Mouse (Mus musculus): ENCODE data around the gene Sh2b1.

Sh2b1 gene

DNA sequence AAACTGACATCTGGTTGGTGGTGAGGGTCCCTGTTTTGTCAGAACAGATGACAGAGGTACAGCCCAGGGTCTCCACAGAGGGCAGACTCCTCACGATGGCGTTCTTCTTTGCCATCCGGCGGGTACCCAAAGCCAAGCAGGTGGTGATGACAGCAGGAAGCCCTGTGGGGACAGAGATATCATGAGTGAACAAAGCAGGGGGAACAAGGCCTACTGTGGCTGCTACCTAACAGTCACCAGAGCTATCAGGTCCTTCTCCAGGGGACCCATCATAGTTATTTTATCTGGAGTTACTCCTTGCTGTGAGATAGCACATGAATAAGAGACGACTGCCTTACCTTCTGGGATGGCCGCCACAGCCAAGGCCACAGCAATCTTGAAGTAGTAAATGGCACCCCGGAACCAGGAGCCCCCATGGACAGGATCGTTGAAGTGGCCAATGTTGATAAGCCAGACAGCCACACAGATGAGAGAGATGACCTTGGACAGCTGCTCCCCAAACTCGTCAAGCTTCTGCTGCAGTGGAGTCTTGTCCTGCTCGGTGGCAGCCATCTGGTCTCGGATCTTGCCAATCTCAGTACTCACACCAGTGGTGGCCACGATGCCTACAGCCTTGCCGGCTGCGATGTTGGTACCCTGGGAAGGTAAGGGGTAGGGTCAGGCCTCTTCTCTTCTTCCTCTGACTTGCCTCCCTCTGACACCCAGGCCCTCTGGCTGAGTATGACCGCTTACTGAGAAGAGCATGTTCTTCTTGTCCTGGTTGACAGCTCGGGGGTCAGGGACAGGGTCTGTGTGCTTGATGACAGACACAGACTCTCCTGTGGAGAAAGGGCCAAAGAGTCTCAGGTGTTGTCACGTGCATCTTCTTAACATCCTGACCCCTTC, 18.6 kb downstream of the Sh2b1 start:
- DNase-seq (ENCODE audit: low spot score) = no peak

DNA sequence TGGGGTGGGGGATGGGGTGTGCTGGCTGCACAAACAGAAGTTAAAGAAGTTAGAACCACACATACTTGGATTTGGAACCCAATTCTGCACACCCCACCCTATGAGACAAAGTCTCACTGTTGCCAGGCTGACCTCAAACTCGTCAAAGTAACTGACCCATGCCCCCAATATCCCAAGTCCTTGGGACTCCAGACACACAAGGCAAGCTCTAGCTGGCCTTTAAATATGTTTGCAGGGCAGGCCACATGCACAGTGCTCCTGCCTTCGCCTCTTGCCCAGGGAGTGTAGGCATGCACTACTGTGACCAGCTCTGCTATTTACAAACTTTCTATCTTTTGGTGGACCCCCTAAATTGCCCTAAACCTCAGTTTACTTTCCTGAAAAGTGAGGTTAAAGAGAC, 20.0 kb downstream of the Sh2b1 start:
- no peak for DNase-seq (ENCODE audit: low spot score)

DNA sequence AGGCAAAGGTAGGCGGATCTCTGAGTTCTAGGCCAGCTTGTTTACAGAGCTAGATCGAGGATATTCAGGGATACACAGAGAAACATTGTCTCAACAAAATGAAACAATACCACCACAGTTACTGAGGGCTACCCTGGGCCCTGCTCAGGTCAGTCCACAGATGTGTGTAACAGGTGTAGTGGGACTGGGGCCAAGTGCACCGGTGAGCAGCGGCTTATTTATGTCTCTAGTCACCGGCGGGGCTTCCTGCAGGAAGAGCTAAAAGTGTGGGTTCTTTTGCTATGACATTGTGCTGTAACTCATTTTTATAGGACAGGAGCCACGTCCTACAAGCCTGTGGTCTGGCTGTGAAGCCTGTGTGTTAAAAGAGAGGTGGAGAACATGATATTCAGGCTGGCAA, 21.4 kb downstream of the Sh2b1 start:
- DNase-seq (ENCODE audit: low spot score) = no peak

DNA sequence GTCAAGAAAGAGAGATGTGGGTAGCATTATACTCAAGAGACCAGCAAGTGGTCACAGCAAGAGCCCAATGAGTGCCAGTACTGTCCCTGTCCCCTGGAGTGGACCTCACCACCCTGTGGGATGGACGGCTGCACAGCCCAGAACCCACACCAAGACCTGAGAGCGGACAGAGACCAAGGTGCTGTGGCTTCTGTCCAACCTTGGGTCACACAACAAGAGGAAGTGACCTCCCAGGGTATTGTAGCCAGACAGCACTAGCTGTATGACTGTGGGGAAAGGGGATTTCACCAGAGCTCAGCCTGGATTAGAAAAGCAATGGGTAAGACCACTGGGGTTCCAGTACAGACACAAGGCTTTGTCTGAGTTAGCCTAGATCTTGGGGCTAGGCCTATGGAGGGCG, 23.0 kb downstream of the Sh2b1 start:
- no peak for DNase-seq (ENCODE audit: low spot score)

DNA sequence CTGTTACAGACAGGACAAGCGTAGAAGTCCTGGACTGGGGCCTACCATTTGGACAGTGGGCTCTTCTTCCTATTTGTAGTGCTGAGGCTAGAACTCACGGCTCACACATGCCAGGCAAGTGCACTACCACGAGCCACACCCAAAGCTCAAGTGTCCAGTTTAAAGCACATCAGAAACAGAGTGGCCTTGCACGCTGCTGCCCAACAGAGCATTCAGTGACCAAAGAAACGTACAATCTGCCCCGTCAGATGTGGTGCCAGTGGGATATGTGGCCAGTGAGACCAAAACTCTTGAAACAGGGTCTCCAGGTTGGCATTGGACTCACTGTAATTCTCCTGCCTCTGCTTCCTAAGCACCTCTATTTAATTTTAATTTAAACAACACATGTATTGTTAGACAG, 24.6 kb downstream of the Sh2b1 start:
- DNase-seq (ENCODE audit: low spot score) = no peak

DNA sequence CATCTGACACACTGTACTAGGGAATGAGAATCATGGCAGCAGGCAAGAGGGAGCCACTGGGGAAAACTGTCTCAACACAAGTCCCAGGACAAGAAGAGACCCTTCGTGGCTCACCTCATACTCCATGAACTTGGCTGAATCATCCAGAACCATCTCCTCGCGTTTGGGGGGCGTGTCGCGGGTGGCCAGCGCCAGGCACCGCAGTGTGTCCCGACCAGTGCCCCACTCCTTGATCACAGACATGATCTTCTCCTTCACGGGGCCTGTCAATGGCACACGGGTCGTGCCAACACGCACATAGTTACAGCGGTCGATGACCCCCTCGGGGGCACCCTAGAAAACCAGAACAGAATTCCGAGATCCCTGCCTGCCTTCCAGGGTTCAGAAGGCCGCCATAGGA, 25.2 kb downstream of the Sh2b1 start:
- DNase-seq (ENCODE audit: low spot score) = no peak

DNA sequence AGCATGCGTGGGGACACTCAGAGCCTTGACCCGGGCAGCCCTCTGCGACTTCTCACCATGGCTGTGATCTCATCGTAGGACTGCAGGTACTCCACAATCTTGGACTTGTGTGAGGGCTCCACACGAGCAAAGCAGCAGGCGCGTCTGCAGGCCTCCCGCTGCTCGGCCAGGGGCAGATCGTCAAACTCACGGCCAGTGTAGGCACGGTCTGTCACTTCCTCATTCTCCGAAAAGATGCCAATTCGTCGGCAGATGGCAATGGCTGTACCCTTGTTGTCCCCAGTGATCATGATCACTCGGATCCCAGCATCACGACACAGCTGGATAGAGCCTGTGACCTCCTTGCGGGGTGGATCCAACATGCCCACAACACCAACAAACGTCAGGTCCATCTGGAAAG, 26.7 kb downstream of the Sh2b1 start:
- no peak for DNase-seq (ENCODE audit: low spot score)

DNA sequence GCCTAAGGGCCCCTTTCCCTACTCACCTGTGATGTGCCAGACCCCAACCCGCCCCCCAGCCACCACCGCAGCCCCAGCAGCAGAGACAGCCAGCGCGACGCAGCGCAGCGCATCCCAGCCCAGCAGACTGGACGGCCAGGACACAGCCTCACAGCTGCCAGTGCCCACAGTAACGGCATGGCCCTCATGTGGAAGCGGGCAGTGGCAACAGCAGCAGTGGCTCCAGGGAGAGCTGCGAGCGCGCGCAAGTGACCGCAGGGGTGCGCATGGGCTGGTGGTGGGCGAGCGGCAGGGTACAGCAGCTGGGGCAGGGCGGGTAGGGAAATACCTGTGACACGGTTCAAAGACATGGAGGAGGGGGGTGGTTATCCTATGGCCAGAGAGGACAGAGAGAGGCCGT, 29.0 kb downstream of the Sh2b1 start:
- no peak for DNase-seq (ENCODE audit: low spot score)

DNA sequence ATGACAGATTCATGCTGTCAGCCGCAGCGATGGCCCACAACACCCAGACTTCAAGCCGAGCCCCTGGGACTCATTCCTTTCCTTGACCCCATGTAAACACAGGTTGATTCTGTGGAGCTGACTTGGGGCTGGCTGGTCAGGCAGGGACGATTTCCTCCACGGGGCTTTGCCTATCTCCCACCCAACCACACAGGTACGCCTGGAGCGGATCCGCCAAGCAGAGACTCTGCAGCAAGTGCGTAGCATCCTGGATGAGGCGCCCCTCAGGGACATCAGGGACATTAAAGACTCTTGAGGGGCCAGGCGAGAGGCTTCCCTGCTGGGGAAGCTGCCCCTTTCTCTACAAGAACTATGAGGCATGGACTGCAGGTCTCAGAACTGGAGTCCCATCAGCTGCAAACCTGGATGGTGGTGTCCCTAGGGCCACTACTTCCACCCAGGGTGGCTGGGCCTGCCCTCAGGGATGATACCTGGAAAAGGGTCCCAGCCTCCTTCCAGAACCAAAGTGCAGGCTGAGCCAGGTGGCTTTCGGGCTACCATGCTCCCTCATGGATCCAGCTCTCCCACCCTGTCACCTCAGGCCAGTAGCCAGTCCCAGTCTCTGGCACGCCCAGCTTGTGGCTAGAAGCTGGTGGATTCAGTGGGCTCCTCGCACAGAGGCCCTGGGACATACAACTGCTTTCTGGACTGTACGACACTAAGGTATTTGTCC, 30.0 kb downstream of the Sh2b1 start:
- DNase-seq (ENCODE audit: low spot score) = no peak

DNA sequence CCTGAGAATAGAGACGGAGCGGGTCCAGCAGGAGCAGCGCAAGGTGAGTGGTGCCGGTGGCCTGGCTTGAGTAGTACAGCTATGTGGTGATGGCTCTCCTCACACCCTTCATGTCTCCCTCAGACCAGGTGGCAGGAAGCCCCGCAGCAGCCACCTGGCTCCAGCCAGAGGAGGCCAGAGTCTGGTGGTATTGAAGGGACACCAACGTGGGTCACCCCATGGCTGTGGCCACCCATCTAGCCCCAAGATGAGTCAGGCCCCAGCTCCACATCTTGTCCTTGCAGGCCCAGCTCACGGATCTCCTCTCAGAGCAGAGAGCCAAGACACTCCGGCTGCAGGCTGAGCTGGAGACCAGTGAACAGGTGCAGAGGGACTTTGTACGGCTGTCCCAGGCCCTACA, 30.7 kb downstream of the Sh2b1 start:
- no peak for DNase-seq (ENCODE audit: low spot score)

DNA sequence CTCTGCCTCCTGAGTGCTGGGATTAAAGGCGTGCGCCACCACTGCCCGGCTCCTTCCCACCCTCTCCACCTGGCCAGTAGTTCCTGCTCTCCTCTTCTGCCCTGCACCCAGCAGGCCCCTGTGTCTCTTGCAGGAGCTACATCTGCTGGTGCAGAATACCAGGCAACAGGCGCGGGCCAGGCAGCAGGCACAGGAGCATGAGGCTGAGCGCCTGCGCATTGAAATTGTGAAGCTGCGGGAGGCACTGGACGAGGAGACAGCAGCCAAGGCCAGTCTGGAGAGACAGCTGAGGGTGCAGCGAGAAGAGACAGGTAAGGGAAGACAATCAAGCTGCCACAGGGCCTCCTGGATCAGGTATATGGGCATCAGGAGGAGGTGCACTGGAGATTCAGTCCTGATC, 31.2 kb downstream of the Sh2b1 start:
- DNase-seq (ENCODE audit: low spot score) = no peak

DNA sequence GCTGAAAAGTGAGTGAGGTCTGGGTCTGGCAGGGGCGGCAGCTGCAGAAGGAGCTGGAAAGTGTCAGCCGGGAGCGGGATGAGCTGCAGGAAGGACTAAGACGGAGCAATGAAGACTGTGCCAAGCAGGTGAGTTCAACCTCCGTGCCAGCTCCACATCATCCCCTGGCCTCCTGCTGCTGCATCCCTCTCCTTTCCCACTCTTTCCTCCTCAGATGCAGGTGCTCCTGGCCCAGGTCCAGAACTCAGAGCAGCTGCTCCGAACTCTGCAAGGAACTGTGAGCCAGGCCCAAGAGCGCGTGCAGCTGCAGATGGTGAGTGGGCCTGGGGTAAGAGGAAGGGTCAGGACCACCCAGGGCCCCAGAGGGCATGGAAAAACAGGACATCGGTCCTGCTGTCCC, 35.1 kb downstream of the Sh2b1 start:
- no peak for DNase-seq (ENCODE audit: low spot score)

DNA sequence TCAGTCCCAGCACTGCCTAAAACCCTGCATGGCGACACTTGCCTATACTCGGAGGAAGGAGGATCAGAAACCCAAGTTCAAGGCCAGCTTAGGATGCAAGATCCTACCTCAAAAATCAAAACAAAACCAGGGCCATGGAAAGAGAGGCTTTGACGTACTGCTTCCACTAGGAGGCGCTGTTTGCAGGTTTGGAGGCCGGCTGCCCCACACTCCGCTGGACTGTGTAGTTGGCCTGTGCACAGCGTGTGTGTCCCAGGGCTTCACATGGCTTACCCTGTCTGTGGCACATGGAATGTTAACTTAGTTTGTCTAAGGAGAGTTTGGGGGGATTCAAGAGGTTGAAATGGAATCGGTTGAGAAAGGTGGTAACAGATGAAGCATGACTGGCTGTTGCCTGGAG, 38.4 kb downstream of the Sh2b1 start:
- peak; percentile 66 for DNase-seq (ENCODE audit: low spot score)

DNA sequence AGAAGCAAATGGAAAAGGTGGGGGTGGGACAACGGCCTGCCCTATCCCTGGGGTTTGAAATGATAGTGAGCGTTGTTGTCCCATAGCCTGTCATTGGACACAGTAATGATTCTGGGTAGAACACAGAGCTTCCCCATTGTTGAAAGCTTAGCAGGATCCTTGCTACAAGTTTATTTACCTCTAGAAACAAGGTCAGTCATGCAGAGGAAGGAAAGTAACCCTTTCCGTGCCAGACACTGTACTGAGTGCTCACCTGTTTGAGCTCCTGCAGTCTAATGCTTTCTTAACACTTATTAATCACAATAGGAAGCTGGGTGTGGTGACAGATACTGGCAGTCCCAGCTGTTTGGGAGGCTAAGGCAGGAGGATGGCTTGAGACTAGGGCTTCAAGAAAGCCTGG, 39.4 kb downstream of the Sh2b1 start:
- no peak for DNase-seq (ENCODE audit: low spot score)

DNA sequence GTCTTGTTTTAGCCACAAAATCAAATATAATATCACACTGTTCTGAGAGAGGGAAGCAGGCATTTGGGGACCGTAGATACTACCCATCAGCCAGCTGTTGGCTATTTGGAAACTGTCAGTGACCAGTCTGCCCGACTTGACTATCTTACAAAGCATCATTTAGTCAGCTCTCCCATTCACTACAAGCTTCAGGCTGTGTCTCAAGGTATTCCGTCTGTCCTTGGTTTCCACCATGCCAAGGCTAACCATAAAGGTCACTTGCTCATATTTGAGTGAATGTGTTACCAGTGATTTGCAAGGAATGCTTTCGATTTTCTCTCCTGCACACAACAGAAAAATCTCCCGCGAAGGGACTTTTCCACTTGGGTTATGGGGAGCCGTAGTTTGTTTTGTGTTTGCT, 40.5 kb downstream of the Sh2b1 start:
- DNase-seq (ENCODE audit: low spot score) = no peak

DNA sequence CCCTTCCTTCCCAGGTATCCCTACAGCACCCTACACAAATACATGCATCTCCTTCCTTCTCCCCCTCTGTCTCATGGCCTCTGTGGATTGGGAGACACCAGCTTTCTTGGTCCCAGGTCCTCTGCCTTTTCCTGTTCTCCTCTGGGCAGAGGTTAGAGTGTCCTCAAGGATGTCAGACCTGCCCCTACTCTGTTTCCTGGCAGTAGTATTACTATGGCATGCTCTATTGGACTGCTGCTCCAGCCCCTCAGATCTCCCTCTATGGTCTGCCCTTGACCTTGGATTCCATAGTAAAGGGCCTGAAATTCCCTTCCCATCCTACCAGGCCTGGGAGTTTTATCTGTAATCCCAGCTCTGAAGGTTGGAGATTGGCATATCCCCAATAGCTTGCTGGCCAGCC, 45.1 kb downstream of the Sh2b1 start:
- DNase-seq (ENCODE audit: low spot score) = no peak

DNA sequence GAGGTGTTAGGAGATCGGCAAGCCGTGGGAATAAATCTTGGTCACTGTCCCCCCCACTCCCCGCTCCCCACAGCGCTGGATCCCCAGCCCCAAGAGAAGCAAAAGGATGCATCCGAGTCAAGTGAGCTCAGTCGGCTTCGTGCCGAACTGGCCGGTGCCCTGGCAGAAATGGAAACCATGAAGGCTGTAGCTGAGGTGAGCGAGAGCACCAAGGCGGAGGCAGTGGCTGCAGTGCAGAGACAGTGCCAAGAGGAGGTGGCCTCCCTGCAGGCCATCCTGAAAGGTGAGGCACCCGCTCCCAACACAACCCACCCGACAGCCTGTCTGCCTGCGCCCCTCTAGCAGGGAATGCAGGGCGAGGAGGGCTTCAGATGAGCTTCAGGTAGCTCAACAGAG, 45.7 kb downstream of the Sh2b1 start:
- DNase-seq (ENCODE audit: low spot score) = no peak

DNA sequence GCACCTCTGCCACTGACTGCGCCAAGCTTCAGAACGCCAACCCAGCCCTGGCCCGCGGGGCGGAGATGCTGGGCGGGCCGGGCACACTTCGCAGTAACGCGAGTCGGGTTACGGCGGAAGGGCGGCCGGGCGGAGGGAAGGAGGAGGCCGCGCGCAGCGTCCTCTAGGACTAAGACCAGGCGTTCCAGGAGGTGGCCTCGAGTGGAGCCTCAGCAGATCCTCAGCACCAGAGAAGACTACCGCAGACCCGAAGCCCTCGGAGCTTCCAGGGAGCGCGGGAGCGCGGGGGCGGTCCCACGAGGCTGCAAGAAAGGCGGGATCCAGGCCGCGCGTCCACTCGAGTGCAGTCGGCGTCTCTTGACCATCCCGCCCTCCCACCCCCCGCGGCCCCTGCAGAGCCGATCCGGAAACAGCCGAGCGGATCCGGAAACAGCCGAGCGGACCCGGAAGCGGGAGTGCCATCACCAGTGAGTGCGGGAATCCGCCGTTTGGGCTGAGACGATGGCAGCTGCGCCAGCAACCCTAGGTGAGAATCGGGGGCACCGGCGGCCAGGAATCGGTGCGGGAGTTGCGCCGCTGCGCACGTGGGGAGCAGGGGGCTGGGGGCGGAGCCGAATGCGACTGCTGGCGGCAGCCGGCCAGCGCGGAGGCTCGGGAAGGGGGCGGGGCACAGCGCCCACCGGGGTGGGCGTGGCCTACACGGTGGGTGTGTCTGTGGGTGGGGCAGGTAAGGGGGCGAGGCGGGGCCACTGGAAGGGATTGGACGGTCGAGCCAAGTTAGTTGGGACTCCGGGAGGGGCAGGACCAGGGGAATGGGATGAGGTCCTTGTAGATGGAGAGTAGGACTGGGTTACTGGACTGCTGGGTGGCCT, 46.4 kb downstream of the Sh2b1 start, which contains the start of gene Rabep2:
Rabep2 (plus strand) TSS at position 129 of the 872 bp plus-strand sequence.
- peak; percentile 98 for DNase-seq (ENCODE audit: low spot score)

DNA sequence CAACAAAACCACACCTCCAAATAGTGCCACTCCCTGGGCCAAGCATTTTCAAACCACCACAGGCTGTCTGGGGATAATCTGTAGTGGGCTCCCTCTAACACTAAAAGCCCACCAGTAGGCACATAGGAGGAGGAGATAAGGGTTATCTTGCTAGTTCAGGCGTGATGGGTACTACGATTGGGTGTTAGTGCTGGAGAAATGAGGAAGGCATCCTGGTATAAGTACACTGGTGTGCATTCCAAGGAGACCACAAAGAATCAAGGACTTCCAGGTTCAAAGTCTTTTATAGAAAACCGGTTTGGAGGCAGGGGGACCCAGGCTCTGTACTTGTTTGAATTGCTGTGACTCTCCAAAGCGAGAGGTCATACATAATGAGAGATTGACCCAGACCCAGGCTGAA, 47.1 kb downstream of the Sh2b1 start:
- no peak for DNase-seq (ENCODE audit: low spot score)

DNA sequence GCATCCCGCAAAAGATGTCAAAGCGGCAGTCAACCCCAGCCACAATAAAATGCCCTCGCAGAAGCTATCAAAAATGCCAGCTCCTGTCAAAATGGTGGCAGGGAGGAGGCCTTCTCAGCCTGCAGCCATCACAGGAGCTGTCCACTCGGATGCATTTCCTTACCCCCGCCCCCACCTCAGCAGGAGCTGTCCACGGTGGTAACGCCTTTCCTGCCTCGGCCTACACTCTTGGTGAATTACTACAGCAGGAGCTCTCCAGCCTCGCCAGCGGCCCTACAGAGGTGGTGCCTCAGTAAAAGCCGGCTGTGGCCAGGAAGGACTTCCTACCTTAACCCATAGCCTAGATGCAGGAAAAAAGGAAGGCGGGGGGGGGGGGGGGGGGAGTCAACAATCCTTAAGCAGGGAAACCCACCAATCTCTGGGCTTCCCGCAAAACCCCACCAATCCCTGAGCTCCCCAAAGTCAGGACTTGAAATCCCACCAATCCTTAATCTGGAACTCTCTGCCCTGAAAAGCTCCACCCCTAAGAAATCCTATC, 47.8 kb downstream of the Sh2b1 start:
- DNase-seq (ENCODE audit: low spot score) = no peak

DNA sequence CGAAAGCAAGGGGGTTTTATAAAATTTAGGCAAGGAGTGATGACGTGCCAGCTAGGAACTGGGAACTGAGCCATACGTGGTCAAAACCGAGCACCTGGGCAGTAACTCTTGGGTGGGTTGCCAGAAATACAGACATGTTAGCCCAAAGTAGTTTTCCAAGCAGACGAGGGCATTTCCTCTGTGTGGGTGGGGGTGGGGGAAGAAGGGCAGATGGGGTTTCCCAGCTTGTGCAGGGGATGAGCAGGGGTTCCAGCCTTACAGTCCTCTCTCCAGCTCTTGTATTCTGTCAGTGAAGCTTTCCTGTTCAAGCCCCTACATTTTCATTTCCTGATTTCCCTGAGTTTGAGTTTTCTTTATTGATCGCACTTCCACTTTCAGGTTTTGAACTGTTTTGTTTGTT, 51.1 kb downstream of the Sh2b1 start:
- DNase-seq (ENCODE audit: low spot score) = no peak

DNA sequence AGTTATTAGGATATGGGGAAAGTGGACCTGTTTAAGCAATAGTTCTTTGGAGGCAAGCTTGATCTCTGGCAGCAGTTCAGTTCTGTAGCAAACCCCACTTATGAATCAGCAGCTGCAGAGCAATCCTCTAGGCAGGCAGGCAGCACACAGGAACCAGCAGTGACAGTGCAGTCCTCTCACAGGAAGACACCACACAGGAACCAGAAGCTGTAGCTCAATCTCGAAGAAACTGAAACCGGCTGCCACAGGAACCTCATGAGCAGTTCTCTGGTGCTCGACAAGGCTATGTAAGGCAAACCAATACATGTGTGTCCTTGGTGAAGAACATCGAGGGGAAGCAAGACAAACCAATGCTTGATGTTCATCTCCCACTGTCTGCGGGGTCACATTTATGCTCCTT, 53.5 kb downstream of the Sh2b1 start:
- no peak for DNase-seq (ENCODE audit: low spot score)
